Mouse (Mus musculus): ENCODE results near the gene Zranb3. TPM values are rescaled to one million over a fixed set of nuclear protein-coding genes. Genes with fewer than 3 reads are reported as not detected.

The Zranb3 gene
- polyA plus RNA-seq, 1 experiment: 11.4 TPM

- Histone ChIP-seq H3K4me1 (ENCODE audit: control insufficient read depth, insufficient read depth, low read length) (0 out of 2 replicates have a peak, but pooled peaks cover 3% of the 10 kb centered on the region), H3K4me3 (ENCODE audit: insufficient read depth, low read length) (no peak overlapping the region), H3K27ac (ENCODE audit: insufficient read depth, low read depth, low read length) (no peak overlapping the region)
- no peak for TF ChIP-seq POLR2A (IDR thresholded peaks at IDR 0.05; ENCODE audit: borderline replicate concordance, low read depth, low read length)
- TF ChIP-seq CTCF (IDR thresholded peaks at IDR 0.05; ENCODE audit: low read depth, low read length): no peak
These were observed 187.5 kb downstream of the Zranb3 start for GRCm38 (mm10) chr1:127915316-127915715.

GRCm38 (mm10) chr1:127913116-127913515 lies 189.7 kb downstream of the Zranb3 start:
- Histone ChIP-seq H3K4me3 (ENCODE audit: insufficient read depth, low read length) (no peak overlapping the region), H3K27ac (ENCODE audit: insufficient read depth, low read depth, low read length) (no peak overlapping the region), H3K4me1 (ENCODE audit: control insufficient read depth, insufficient read depth, low read length) (no peaks in the 10 kb centered on the region)
- no peak for TF ChIP-seq POLR2A (IDR thresholded peaks at IDR 0.05; ENCODE audit: borderline replicate concordance, low read depth, low read length)
- no peak for TF ChIP-seq CTCF (IDR thresholded peaks at IDR 0.05; ENCODE audit: low read depth, low read length)

- Histone ChIP-seq H3K4me3 (ENCODE audit: insufficient read depth, low read length) (no peak overlapping the region), H3K27ac (ENCODE audit: insufficient read depth, low read depth, low read length) (no peak overlapping the region), H3K4me1 (ENCODE audit: control insufficient read depth, insufficient read depth, low read length) (peaks cover 6% of the 10 kb centered on the region; the same call in 1 of the 2 replicates)
- TF ChIP-seq POLR2A (IDR thresholded peaks at IDR 0.05; ENCODE audit: borderline replicate concordance, low read depth, low read length) (no peak), CTCF (IDR thresholded peaks at IDR 0.05; ENCODE audit: low read depth, low read length) (no peak)
These were observed 198.0 kb downstream of the Zranb3 start for GRCm38 (mm10) chr1:127904774-127905385.

Other genes starting within 250 kb of the Zranb3 start
- gene Map3k19, start 248.0 kb downstream of the Zranb3 start, polyA plus RNA-seq (2012; ENCODE audit: insufficient read depth, insufficient read length, missing spikeins): not detected in 2 replicates
- 20.6 and 22.9 TPM in 2 replicates for gene Rab3gap1, start 234.3 kb downstream of the Zranb3 start, polyA plus RNA-seq (2012; ENCODE audit: insufficient read depth, insufficient read length, missing spikeins)
- 45.0 and 51.0 TPM in 2 replicates for gene R3hdm1, start 254 bp upstream of the Zranb3 start, polyA plus RNA-seq (2012; ENCODE audit: insufficient read depth, insufficient read length, missing spikeins)
- 65.6 and 69.8 TPM in 2 replicates for gene Ubxn4, start 140.9 kb upstream of the Zranb3 start, polyA plus RNA-seq (2012; ENCODE audit: insufficient read depth, insufficient read length, missing spikeins)
- gene Lct, start 225.3 kb upstream of the Zranb3 start, polyA plus RNA-seq (2012; ENCODE audit: insufficient read depth, insufficient read length, missing spikeins): not detected in 2 replicates